Mouse (Mus musculus) heart, adult 2 months (tissue): ENCODE results near the gene Spns2. TPM values are rescaled to one million over a fixed set of nuclear protein-coding genes. Genes with fewer than 3 reads are reported as not detected.

Experiments used
- DNase-seq, 2 experiments: peaks; one replicate each; pipeline ENCODE4 v3.0.0; 2021
- H3K27ac ChIP-seq: fragments of 200-600 bp; 2 replicates; pipeline ENCODE4 v1.8.1; 2022
- H3K27me3 ChIP-seq: fragments of 200-500 bp; 2 replicates; pipeline ENCODE4 v1.6.1; 2012; ENCODE audit warnings: mild to moderate bottlenecking, low read length, inconsistent platforms, mixed read lengths; ENCODE audit not compliant: control insufficient read depth, insufficient read depth
- H3K36me3 ChIP-seq: fragments of 200-500 bp; 2 replicates; pipeline ENCODE4 v1.6.1; 2012; ENCODE audit warnings: low read length, inconsistent platforms; ENCODE audit not compliant: control insufficient read depth, insufficient read depth
- H3K4me1 ChIP-seq: fragments of 200-500 bp; 2 replicates; pipeline ENCODE4 v1.6.1; 2011; ENCODE audit warnings: low read length; ENCODE audit not compliant: control insufficient read depth, insufficient read depth
- H3K4me3 ChIP-seq: fragments of 200-600 bp; 2 replicates; pipeline ENCODE4 v1.8.1; 2022
- H3K79me2 ChIP-seq: fragments of 200-500 bp; replicated peaks from 2 replicates; pipeline ENCODE4 v1.6.1; 2012; ENCODE audit warnings: mild to moderate bottlenecking, inconsistent platforms, low read length, moderate library complexity, mixed read lengths; ENCODE audit not compliant: control insufficient read depth, insufficient read depth
- H3K9ac ChIP-seq: fragments of 200-500 bp; 2 replicates; pipeline ENCODE4 v1.6.1; 2012; ENCODE audit warnings: low read depth, mild to moderate bottlenecking, control low read depth, inconsistent platforms, low read length, mixed read lengths
- CTCF ChIP-seq: fragments of 200-600 bp; IDR thresholded peaks from 2 replicates; pipeline ENCODE4 v1.8.1; 2022; ENCODE audit warnings: antibody characterized with exemption, mild to moderate bottlenecking, moderate library complexity
- EP300 ChIP-seq: fragments of 200-500 bp; IDR thresholded peaks from 2 replicates; pipeline ENCODE4 v1.6.1; 2011; ENCODE audit warnings: low read depth, low read length, control low read depth; ENCODE audit not compliant: insufficient read depth
- POLR2A ChIP-seq: fragments of 200-500 bp; IDR thresholded peaks from 2 replicates; pipeline ENCODE4 v1.6.1; 2011; ENCODE audit warnings: mild to moderate bottlenecking, low read depth, low read length, control low read depth; ENCODE audit not compliant: insufficient read depth
- WGBS: fragments of 180-500 bp; shearing (Covaris S2); methylation state at CpG from one replicate; pipeline ENCODE4 v1.1.7; 2018; 5-methylcytosine and 5-hydroxymethylcytosine counted together
- intact Hi-C: fragments of 180-260 bp; cut with DNase I; formaldehyde crosslinking; loops from one replicate; pipeline ENCODE4 v1.15.1; 2025
- polyA plus RNA-seq: library from polyadenylated mRNA; depleted of rRNA; stranded (reverse); fragments of >200 nt; gene quantifications from 2 replicates; pipeline ENCODE4 v1.2.3, GENCODE M21; 2012
- total RNA-seq, 2 experiments: library from RNA; stranded (reverse); gene quantifications; 2 replicates each; pipeline ENCODE4 v1.2.3; 2021

Gene Spns2
- total and polyA plus RNA-seq, 3 experiments: 6.1 to 13.8 (median 7.9) TPM

- Histone ChIP-seq H3K79me2 (no peaks in the 10 kb centered on the region), H3K27ac (peak overlapping the region; percentile 90), H3K4me1 (peaks cover 34% of the 10 kb centered on the region), H3K9ac (no peak overlapping the region; the same call in 1 of the 2 replicates), H3K36me3 (peaks cover 20% of the 10 kb centered on the region), H3K27me3 (no peaks in the 10 kb centered on the region), H3K4me3 (peak overlapping the region; percentile 18; the same call in 1 of the 2 replicates)
- intact Hi-C loops: loop anchor here (2.0 kb wide), 1 partner anchor 30 kb away; the partner anchor contains the start of gene Spns2
- WGBS: 25% methylated on average over 3 of the region's 3 CpGs
- DNase-seq: no peak
- TF ChIP-seq POLR2A (no peak), CTCF (no peak), EP300 (no peak)
Observed at GRCm38 (mm10) chr11:72458502-72458901, 31.2 kb downstream of the Spns2 start.

GRCm38 (mm10) chr11:72457995-72458496, 31.7 kb downstream of the Spns2 start:
- H3K4me3 ChIP-seq: peak overlapping the region; percentile 18; the same call in 1 of the 2 replicates
- H3K79me2 ChIP-seq: no peaks in the 10 kb centered on the region
- WGBS: 29% methylated on average over 12 of the region's 12 CpGs
- peak; percentile 68 to 70 for DNase-seq
- peaks cover 34% of the 10 kb centered on the region for H3K4me1 ChIP-seq
- intact Hi-C loops: loop anchor here (2.0 kb wide), 1 partner anchor 31 kb away; the partner anchor contains the start of gene Spns2
- H3K9ac ChIP-seq: peak overlapping the region; percentile 22; the same call in 1 of the 2 replicates
- peak overlapping the region; percentile 90 for H3K27ac ChIP-seq
- peaks cover 17% of the 10 kb centered on the region for H3K36me3 ChIP-seq
- H3K27me3 ChIP-seq: no peaks in the 10 kb centered on the region
- TF ChIP-seq CTCF (no peak), EP300 (peak; percentile 71; the same call in 1 of the 2 replicates), POLR2A (no peak)

- Histone ChIP-seq H3K4me1 (peaks cover 22% of the 10 kb centered on the region), H3K4me3 (no peak overlapping the region), H3K27me3 (no peaks in the 10 kb centered on the region), H3K36me3 (peaks cover 4% of the 10 kb centered on the region; the same call in 1 of the 2 replicates), H3K79me2 (no peaks in the 10 kb centered on the region), H3K9ac (no peak overlapping the region), H3K27ac (peak overlapping the region; percentile 26; the same call in 1 of the 2 replicates)
- TF ChIP-seq CTCF (no peak), EP300 (no peak), POLR2A (no peak)
- intact Hi-C loops: no loop called here
- 57% methylated on average over 5 of the region's 5 CpGs for WGBS
- no peak for DNase-seq
Observed at GRCm38 (mm10) chr11:72455694-72456093, 34.0 kb downstream of the Spns2 start.

- H3K4me1 ChIP-seq: peaks cover 8% of the 10 kb centered on the region; the same call in 1 of the 2 replicates
- peak overlapping the region; percentile 48 for H3K27ac ChIP-seq
- H3K9ac ChIP-seq: no peak overlapping the region
- H3K36me3 ChIP-seq: no peaks in the 10 kb centered on the region
- no peak overlapping the region for H3K4me3 ChIP-seq
- intact Hi-C loops: no loop called here
- 49% methylated on average over 15 of the region's 15 CpGs for WGBS
- H3K27me3 ChIP-seq: no peaks in the 10 kb centered on the region
- H3K79me2 ChIP-seq: no peaks in the 10 kb centered on the region
- no peak for TF ChIP-seq POLR2A
- no peak for DNase-seq
Observed at GRCm38 (mm10) chr11:72453105-72453953, 36.4 kb downstream of the Spns2 start.

- 92% methylated on average over 3 of the region's 3 CpGs for WGBS
- H3K4me3 ChIP-seq: no peak overlapping the region
- no peak overlapping the region for H3K9ac ChIP-seq
- DNase-seq: no peak
- intact Hi-C loops: no loop called here
- no peaks in the 10 kb centered on the region for H3K79me2 ChIP-seq
- H3K4me1 ChIP-seq: peaks cover 5% of the 10 kb centered on the region; the same call in 1 of the 2 replicates
- H3K27ac ChIP-seq: peak overlapping the region; percentile 48; the same call in 1 of the 2 replicates
- H3K36me3 ChIP-seq: no peaks in the 10 kb centered on the region
- no peaks in the 10 kb centered on the region for H3K27me3 ChIP-seq
- TF ChIP-seq CTCF (no peak), EP300 (no peak), POLR2A (no peak)
Observed at GRCm38 (mm10) chr11:72452140-72452665, 37.5 kb downstream of the Spns2 start.
